Mouse (Mus musculus) MEL (cell line): Measurements from ENCODE around the gene Arsg. TPM values are rescaled to one million over a fixed set of nuclear protein-coding genes. Genes with fewer than 3 reads are reported as not detected.
A peak's percentile ranks its signal among the peaks of the same experiment; 100 is the strongest.

Experiments
- DNase-seq: peaks from one replicate; pipeline ENCODE4 v3.0.0; 2011; ENCODE audit warnings: low read depth, low spot score
- H3K27ac ChIP-seq: 2 replicates; pipeline ENCODE4 v1.5.1; 2012; ENCODE audit warnings: low read depth, mild to moderate bottlenecking, control low read depth, low read length, moderate library complexity; ENCODE audit not compliant: control insufficient read depth
- H3K27me3 ChIP-seq, 2 experiments: fragments of 150-350 bp in 1 of 2; sonication (generic) in 1 of 2; 2 replicates each; pipeline ENCODE4 v1.6.1; 2012; ENCODE audit warnings: low read length in 2 of 2, mild to moderate bottlenecking in 2 of 2, improper control_type of control experiment in 1 of 2, moderate library complexity in 1 of 2; ENCODE audit not compliant: insufficient read depth in 2 of 2, control insufficient read depth in 1 of 2
- H3K36me3 ChIP-seq, 2 experiments: 2 replicates each; pipeline ENCODE4 v1.6.1; 2012 to 2014; ENCODE audit warnings: low read length in 2 of 2, improper control_type of control experiment in 1 of 2, inconsistent platforms in 1 of 2, mild to moderate bottlenecking in 1 of 2; ENCODE audit not compliant: insufficient read depth in 2 of 2, control insufficient read depth in 1 of 2
- H3K4me1 ChIP-seq, 2 experiments: fragments of 150-350 bp in 1 of 2; sonication (generic) in 1 of 2; 2 replicates each; pipeline ENCODE4 v1.6.1; 2012; ENCODE audit warnings: low read length in 2 of 2, improper control_type of control experiment in 1 of 2, mild to moderate bottlenecking in 1 of 2; ENCODE audit not compliant: insufficient read depth in 2 of 2, control insufficient read depth in 1 of 2
- H3K4me3 ChIP-seq, 2 experiments: fragments of 150-350 bp in 1 of 2; sonication (generic) in 1 of 2; 2 replicates each; pipeline ENCODE4 v1.5.1; 2012; ENCODE audit warnings: low read depth in 2 of 2, low read length in 2 of 2, mild to moderate bottlenecking in 2 of 2, moderate library complexity in 2 of 2, control low read depth in 1 of 2, improper control_type of control experiment in 1 of 2; ENCODE audit not compliant: control insufficient read depth in 1 of 2, insufficient read depth in 1 of 2
- H3K79me2 ChIP-seq: 2 replicates; pipeline ENCODE4 v1.6.1; 2012; ENCODE audit warnings: mild to moderate bottlenecking, low read length, moderate library complexity; ENCODE audit not compliant: control insufficient read depth, poor library complexity, insufficient read depth
- H3K9ac ChIP-seq: 2 replicates; pipeline ENCODE4 v1.6.1; 2012; ENCODE audit warnings: low read depth, mild to moderate bottlenecking, control low read depth, low read length, moderate library complexity; ENCODE audit not compliant: control insufficient read depth, poor library complexity, severe bottlenecking
- H3K9me3 ChIP-seq: fragments of 150-350 bp; sonication (generic); replicated peaks from 2 replicates; pipeline ENCODE4 v1.6.1; 2012; ENCODE audit warnings: mild to moderate bottlenecking, low read length, improper control_type of control experiment, moderate library complexity; ENCODE audit not compliant: insufficient read depth
- CTCF ChIP-seq, 3 experiments: IDR thresholded peaks in 2 of 3; conservative IDR thresholded peaks in 1 of 3; 2 replicates each; pipeline ENCODE4 v1.5.1; 2011 to 2012; ENCODE audit warnings: low read length in 3 of 3, low read depth in 2 of 3, mild to moderate bottlenecking in 2 of 3, improper control_type of control experiment in 1 of 3, inconsistent platforms in 1 of 3, mixed read lengths in 1 of 3, moderate library complexity in 1 of 3; ENCODE audit not compliant: control insufficient read depth in 1 of 3, insufficient read depth in 1 of 3, poor library complexity in 1 of 3, severe bottlenecking in 1 of 3
- EP300 ChIP-seq, 2 experiments: IDR thresholded peaks; 2 replicates each; pipeline ENCODE4 v1.6.1; 2011; ENCODE audit warnings: improper control_type of control experiment in 2 of 2, low read length in 2 of 2, low read depth in 1 of 2, mild to moderate bottlenecking in 1 of 2
- ETS1 ChIP-seq: IDR thresholded peaks from 2 replicates; pipeline ENCODE4 v1.6.1; 2012; ENCODE audit warnings: low read depth, mild to moderate bottlenecking, inconsistent platforms, low read length, improper control_type of control experiment, moderate library complexity
- GATA1 ChIP-seq: IDR thresholded peaks from 2 replicates; pipeline ENCODE4 v1.6.1; 2011; ENCODE audit warnings: low read depth, low read length, improper control_type of control experiment
- HCFC1 ChIP-seq: IDR thresholded peaks from 2 replicates; pipeline ENCODE4 v1.6.1; 2012; ENCODE audit warnings: low read depth, mild to moderate bottlenecking, inconsistent platforms, low read length, improper control_type of control experiment, moderate library complexity
- MAX ChIP-seq: IDR thresholded peaks from 2 replicates; pipeline ENCODE4 v1.6.1; 2011; ENCODE audit warnings: low read length, improper control_type of control experiment
- MAZ ChIP-seq: IDR thresholded peaks from 2 replicates; pipeline ENCODE4 v1.6.1; 2012; ENCODE audit warnings: low read depth, mild to moderate bottlenecking, inconsistent platforms, low read length, improper control_type of control experiment
- MEF2A ChIP-seq: IDR thresholded peaks from 2 replicates; pipeline ENCODE4 v1.6.1; 2014; ENCODE audit warnings: low read depth, mild to moderate bottlenecking, inconsistent platforms, low read length, improper control_type of control experiment; ENCODE audit not compliant: poor library complexity, insufficient replicate concordance, severe bottlenecking; ENCODE audit errors: extremely low read depth
- MYC ChIP-seq: IDR thresholded peaks from 2 replicates; pipeline ENCODE4 v1.6.1; 2011; ENCODE audit warnings: low read depth, mild to moderate bottlenecking, low read length, improper control_type of control experiment, moderate library complexity
- NELFE ChIP-seq: IDR thresholded peaks from 2 replicates; pipeline ENCODE4 v1.6.1; 2011; ENCODE audit warnings: low read depth, low read length, improper control_type of control experiment
- POLR2A ChIP-seq, 2 experiments: IDR thresholded peaks; 2 replicates each; pipeline ENCODE4 v1.6.1; 2011 to 2012; ENCODE audit warnings: low read length in 2 of 2, mild to moderate bottlenecking in 2 of 2, control low read depth in 1 of 2, improper control_type of control experiment in 1 of 2, low read depth in 1 of 2, moderate library complexity in 1 of 2; ENCODE audit not compliant: control insufficient read depth in 1 of 2, insufficient read depth in 1 of 2, poor library complexity in 1 of 2
- POLR2AphosphoS2 ChIP-seq: IDR thresholded peaks from 2 replicates; pipeline ENCODE4 v1.6.1; 2011; ENCODE audit warnings: low read length, improper control_type of control experiment
- RAD21 ChIP-seq: IDR thresholded peaks from 2 replicates; pipeline ENCODE4 v1.6.1; 2011; ENCODE audit warnings: mild to moderate bottlenecking, low read depth, low read length, improper control_type of control experiment
- SIN3A ChIP-seq: IDR thresholded peaks from 2 replicates; pipeline ENCODE4 v1.6.1; 2012; ENCODE audit warnings: low read length, improper control_type of control experiment, inconsistent platforms
- SMC3 ChIP-seq: IDR thresholded peaks from 2 replicates; pipeline ENCODE4 v1.6.1; 2011; ENCODE audit warnings: low read depth, low read length, improper control_type of control experiment
- TAL1 ChIP-seq: IDR thresholded peaks from 2 replicates; pipeline ENCODE4 v1.6.1; 2012; ENCODE audit warnings: mild to moderate bottlenecking, inconsistent platforms, low read length, moderate library complexity, mixed read lengths
- UBTF ChIP-seq: IDR thresholded peaks from 2 replicates; pipeline ENCODE4 v1.6.1; 2012; ENCODE audit warnings: low read depth, mild to moderate bottlenecking, inconsistent platforms, low read length, improper control_type of control experiment, moderate library complexity, borderline replicate concordance; ENCODE audit not compliant: insufficient read depth
- USF1 ChIP-seq: IDR thresholded peaks from 2 replicates; pipeline ENCODE4 v1.6.1; 2014; ENCODE audit warnings: low read depth, mild to moderate bottlenecking, inconsistent platforms, low read length, improper control_type of control experiment, moderate library complexity
- USF2 ChIP-seq, 2 experiments: IDR thresholded peaks; 2 replicates each; pipeline ENCODE4 v1.6.1; 2011 to 2012; ENCODE audit warnings: improper control_type of control experiment in 2 of 2, low read length in 2 of 2, borderline replicate concordance in 1 of 2, inconsistent platforms in 1 of 2, low read depth in 1 of 2, mild to moderate bottlenecking in 1 of 2; ENCODE audit not compliant: insufficient read depth in 1 of 2
- ZC3H11A ChIP-seq: IDR thresholded peaks from 2 replicates; pipeline ENCODE4 v1.6.1; 2012; ENCODE audit warnings: low read depth, mild to moderate bottlenecking, inconsistent platforms, low read length, improper control_type of control experiment
- ZKSCAN1 ChIP-seq: IDR thresholded peaks from 2 replicates; pipeline ENCODE4 v1.6.1; 2012; ENCODE audit warnings: low read depth, mild to moderate bottlenecking, inconsistent platforms, low read length, improper control_type of control experiment, moderate library complexity
- ZNF384 ChIP-seq: IDR thresholded peaks from 2 replicates; pipeline ENCODE4 v1.6.1; 2012; ENCODE audit warnings: low read depth, mild to moderate bottlenecking, inconsistent platforms, low read length, improper control_type of control experiment
- polyA plus RNA-seq, 2 experiments: library from polyadenylated mRNA; stranded (reverse) in 1 of 2; unstranded in 1 of 2; fragments of >175 nt in 1 of 2; fragments of >200 nt in 1 of 2; gene quantifications; 2 replicates each; pipeline versions ENCODE4 v1.2.1 to v1.2.4; 2012; ENCODE audit warnings: low replicate concordance in 2 of 2, low read depth in 1 of 2; ENCODE audit not compliant: insufficient read length in 2 of 2, insufficient read depth in 1 of 2, missing spikeins in 1 of 2
- total RNA-seq: library from RNA; depleted of rRNA; stranded (reverse); fragments of 300-350 nt; gene quantifications from 2 replicates; pipeline ENCODE4 v1.2.3, GENCODE M21; 2012

Gene Arsg
- total and polyA plus RNA-seq, 3 experiments = 3.9 to 5.2 TPM; not detected in 1

- H3K4me1 ChIP-seq = peaks cover 0 to 6% of the 10 kb centered on the region in 2 experiments; a peak in 2 of 4 replicates
- no peak overlapping the region for H3K27ac ChIP-seq
- DNase-seq = peak; percentile 32
- no peak overlapping the region for H3K9ac ChIP-seq
- H3K4me3 ChIP-seq = no peak overlapping the region
- H3K79me2 ChIP-seq = no peaks in the 10 kb centered on the region
- H3K36me3 ChIP-seq = no peaks in the 10 kb centered on the region; a peak in 1 of 4 replicates
- no peaks in the 10 kb centered on the region for H3K27me3 ChIP-seq
- TF ChIP-seq UBTF (no peak), ETS1 (0 out of 2 replicates have a peak, but pooled peaks have one; percentile 7), GATA1 (0 out of 2 replicates have a peak, but pooled peaks have one; percentile 21), MAZ (0 out of 2 replicates have a peak, but pooled peaks have one; percentile 23), EP300 (IDR thresholded peaks at IDR 0.05; ENCODE audit: low read depth in 1 of 2, low read length in 2 of 2) (peak; percentile 42 to 48; a peak in 3 of 4 replicates), MEF2A (peak; percentile 66; the same call in 1 of the 2 replicates)
- no peaks in the 10 kb centered on the region for H3K9me3 ChIP-seq
Measured at GRCm38 (mm10) chr11:109524869-109525268, 51.7 kb downstream of the Arsg start.

- H3K36me3 ChIP-seq = no peaks in the 10 kb centered on the region; a peak in 1 of 4 replicates
- TF ChIP-seq ZKSCAN1 (no peak), SIN3A (no peak), POLR2A (IDR thresholded peaks at IDR 0.05; ENCODE audit: control insufficient read depth in 1 of 2, insufficient read depth in 1 of 2, low read depth in 1 of 2, low read length in 2 of 2, poor library complexity in 1 of 2) (no peak), USF2 (IDR thresholded peaks at IDR 0.05; ENCODE audit: borderline replicate concordance in 1 of 2, insufficient read depth in 1 of 2, low read depth in 1 of 2, low read length in 2 of 2) (no peak), RAD21 (no peak), POLR2AphosphoS2 (no peak), MAX (no peak), ZC3H11A (no peak), HCFC1 (no peak), EP300 (IDR thresholded peaks at IDR 0.05; ENCODE audit: low read depth in 1 of 2, low read length in 2 of 2) (no peak), SMC3 (no peak), CTCF (IDR thresholded peaks at IDR 0.05 in 2 of 3, conservative IDR thresholded peaks at IDR 0.05 in 1 of 3; ENCODE audit: control insufficient read depth in 1 of 3, insufficient read depth in 1 of 3, low read depth in 2 of 3, low read length in 3 of 3, poor library complexity in 1 of 3, severe bottlenecking in 1 of 3) (no peak), TAL1 (no peak), MYC (no peak), NELFE (no peak), USF1 (no peak), ZNF384 (no peak), ETS1 (no peak)
- TF ChIP-seq, all 39 proteins: peak for 0
- no peaks in the 10 kb centered on the region for H3K79me2 ChIP-seq
- no peaks in the 10 kb centered on the region for H3K27me3 ChIP-seq
- no peaks in the 10 kb centered on the region for H3K9me3 ChIP-seq
- no peak overlapping the region for H3K27ac ChIP-seq
- no peak for DNase-seq
- H3K9ac ChIP-seq = no peak overlapping the region
- H3K4me1 ChIP-seq = peaks cover 0 to 6% of the 10 kb centered on the region in 2 experiments; a peak in 2 of 4 replicates
- H3K4me3 ChIP-seq = no peak overlapping the region
Measured at GRCm38 (mm10) chr11:109525571-109525970, 52.4 kb downstream of the Arsg start.
